Mouse (Mus musculus): Measurements from ENCODE around the gene Cct5. TPM values are rescaled to one million over a fixed set of nuclear protein-coding genes. Genes with fewer than 3 reads are reported as not detected.

Cct5 gene
- total and polyA plus RNA-seq, 3 experiments = 858 to 1,445 (median 883) TPM

DNA sequence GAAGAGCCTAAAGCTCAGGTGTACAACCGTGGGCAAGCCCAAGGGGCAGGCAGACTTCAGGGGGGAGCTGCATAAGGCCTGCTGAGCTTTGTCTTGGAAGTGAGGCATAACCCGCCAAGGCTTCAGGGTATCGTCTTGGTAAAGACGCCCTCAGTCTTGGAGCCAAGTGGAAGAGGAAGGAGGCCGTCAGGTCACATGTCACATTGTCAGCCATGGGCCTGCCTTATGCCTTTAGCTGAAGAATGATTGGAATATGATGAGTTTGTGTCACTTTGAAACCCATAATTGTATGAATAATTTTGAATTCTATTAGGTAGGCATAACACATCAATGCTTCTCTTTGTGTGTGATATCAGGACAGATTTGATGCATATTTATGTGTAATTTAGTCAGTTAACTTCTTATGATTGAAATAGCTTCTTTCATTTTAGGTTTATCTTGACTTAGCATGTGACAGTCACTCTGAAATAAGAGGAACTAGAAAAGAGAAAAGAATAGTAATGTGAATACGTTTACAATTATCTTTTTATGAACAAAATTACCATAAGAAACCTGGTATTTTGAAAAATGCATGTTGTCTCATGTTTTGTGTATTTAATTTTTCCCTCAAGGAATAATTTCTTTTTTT lies 12.3 kb upstream of the Cct5 start:
- DNase-seq (ENCODE audit: extremely low read depth) = no peak
- dilution Hi-C loops (cut with MboI; ENCODE audit: extremely low pct_ligation_motif_present, extremely low pct_unique_long_range_greater_than_20kb, low sequenced_read_pairs) = no loop called here
- no peak overlapping the region for H3K27ac ChIP-seq (ENCODE audit: insufficient read depth, low read depth)
- no peaks in the 10 kb centered on the region for H3K27me3 ChIP-seq (replicated peaks)
- in situ Hi-C loops (cut with MboI; ENCODE audit: low pct_ligation_motif_present, low pct_unique_long_range_greater_than_20kb, low sequenced_read_pairs) = no loop called here
- peaks cover 57 to 81% of the 10 kb centered on the region in 2 experiments for H3K36me3 ChIP-seq (replicated peaks in 1 of 2; ENCODE audit: control insufficient read depth in 1 of 2, insufficient read depth in 1 of 2, low read length in 1 of 2)
- no peak overlapping the region for H3K4me2 ChIP-seq (ENCODE audit: insufficient read depth, low read depth, poor library complexity, severe bottlenecking)
- TF ChIP-seq KAT2A (IDR thresholded peaks at IDR 0.05; ENCODE audit: insufficient replicate concordance, low read length) (no peak), MYC (IDR thresholded peaks at IDR 0.05; ENCODE audit: low read depth, low read length) (no peak), ZC3H11A (IDR thresholded peaks at IDR 0.05; ENCODE audit: low read depth, low read length) (no peak), MEF2A (IDR thresholded peaks at IDR 0.05; ENCODE audit: borderline replicate concordance, low read depth, low read length) (no peak), MXI1 (IDR thresholded peaks at IDR 0.05; ENCODE audit: low read depth, low read length) (no peak), SIN3A (IDR thresholded peaks at IDR 0.05; ENCODE audit: low read length) (no peak), ZMIZ1 (IDR thresholded peaks at IDR 0.05; ENCODE audit: low read depth, low read length) (no peak), NELFE (IDR thresholded peaks at IDR 0.05; ENCODE audit: low read depth, low read length) (no peak), RCOR1 (conservative IDR thresholded peaks at IDR 0.05; ENCODE audit: low read depth, low read length) (no peak), CTCF (conservative IDR thresholded peaks at IDR 0.05 in 1 of 2, IDR thresholded peaks at IDR 0.05 in 1 of 2; ENCODE audit: low read depth in 2 of 2, low read length in 2 of 2) (no peak), UBTF (IDR thresholded peaks at IDR 0.05; ENCODE audit: low read depth, low read length) (no peak), CHD1 (IDR thresholded peaks at IDR 0.05; ENCODE audit: low read depth, low read length) (no peak), TBP (conservative IDR thresholded peaks at IDR 0.05; ENCODE audit: low read depth, low read length) (no peak), ELF1 (IDR thresholded peaks at IDR 0.05; ENCODE audit: low read depth, low read length) (no peak), ZNF384 (IDR thresholded peaks at IDR 0.05; ENCODE audit: low read depth, low read length) (no peak), ETS1 (conservative IDR thresholded peaks at IDR 0.05; ENCODE audit: low read depth, low read length) (no peak), ZKSCAN1 (IDR thresholded peaks at IDR 0.05; ENCODE audit: borderline replicate concordance, low read depth, low read length) (no peak), POLR2AphosphoS2 (IDR thresholded peaks at IDR 0.05; ENCODE audit: low read depth, low read length) (no peak), EP300 (IDR thresholded peaks at IDR 0.05; ENCODE audit: low read length) (no peak), BHLHE40 (IDR thresholded peaks at IDR 0.05; ENCODE audit: low read depth, low read length) (no peak)
- H3K9me3 ChIP-seq (replicated peaks; ENCODE audit: low read length) = no peaks in the 10 kb centered on the region
- no peaks in the 10 kb centered on the region for H3K79me2 ChIP-seq (replicated peaks; ENCODE audit: control insufficient read depth, extremely low read depth, insufficient read depth, poor library complexity, severe bottlenecking)
- H3K9ac ChIP-seq (ENCODE audit: insufficient read depth, low read depth) = no peak overlapping the region
- no peak overlapping the region for H3K4me3 ChIP-seq (replicated peaks in 1 of 3; ENCODE audit: low read depth in 2 of 3, low read length in 2 of 3, poor library complexity in 1 of 3)
- peaks cover 0 to 10% of the 10 kb centered on the region in 2 experiments; a peak in 2 of 4 replicates for H3K4me1 ChIP-seq (ENCODE audit: control insufficient read depth in 1 of 2, insufficient read depth in 2 of 2)

DNA sequence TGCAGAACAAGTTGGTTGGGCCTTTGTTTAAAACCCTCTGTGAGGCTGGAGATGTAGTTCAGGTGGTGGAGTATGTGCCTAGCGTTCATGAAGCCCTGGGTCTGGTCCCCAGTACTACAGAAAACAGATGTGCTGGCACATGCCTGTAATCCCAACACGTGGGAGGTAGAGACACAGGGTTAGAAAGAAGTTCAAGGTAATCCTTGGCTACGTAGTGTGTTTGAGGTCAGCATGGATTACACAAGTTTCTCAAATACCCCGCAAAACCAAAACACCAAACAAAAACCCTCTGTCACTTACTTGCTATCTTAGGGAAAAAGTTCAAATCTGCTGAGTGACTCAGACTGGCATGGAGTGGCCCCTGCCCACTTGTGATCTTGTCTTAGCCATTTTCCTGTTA lies 10.4 kb upstream of the Cct5 start:
- DNase-seq (ENCODE audit: extremely low read depth) = no peak
- H3K4me2 ChIP-seq (ENCODE audit: insufficient read depth, low read depth, poor library complexity, severe bottlenecking) = no peak overlapping the region
- peaks cover 0 to 8% of the 10 kb centered on the region in 2 experiments; a peak in 2 of 4 replicates for H3K4me1 ChIP-seq (ENCODE audit: control insufficient read depth in 1 of 2, insufficient read depth in 2 of 2)
- in situ Hi-C loops (cut with MboI; ENCODE audit: low pct_ligation_motif_present, low pct_unique_long_range_greater_than_20kb, low sequenced_read_pairs) = no loop called here
- H3K27me3 ChIP-seq (replicated peaks) = no peaks in the 10 kb centered on the region
- H3K79me2 ChIP-seq (replicated peaks; ENCODE audit: control insufficient read depth, extremely low read depth, insufficient read depth, poor library complexity, severe bottlenecking) = no peaks in the 10 kb centered on the region
- H3K27ac ChIP-seq (ENCODE audit: insufficient read depth, low read depth) = no peak overlapping the region
- no peak overlapping the region for H3K4me3 ChIP-seq (replicated peaks in 1 of 3; ENCODE audit: low read depth in 2 of 3, low read length in 2 of 3, poor library complexity in 1 of 3)
- TF ChIP-seq CHD2 (IDR thresholded peaks at IDR 0.05; ENCODE audit: low read length) = no peak
- no peak for TF ChIP-seq MXI1 (IDR thresholded peaks at IDR 0.05; ENCODE audit: low read depth, low read length)
- TF ChIP-seq RAD21 (IDR thresholded peaks at IDR 0.05; ENCODE audit: low read depth, low read length) = no peak
- no peak for TF ChIP-seq ZKSCAN1 (IDR thresholded peaks at IDR 0.05; ENCODE audit: borderline replicate concordance, low read depth, low read length)
- no peak for TF ChIP-seq MEF2A (IDR thresholded peaks at IDR 0.05; ENCODE audit: borderline replicate concordance, low read depth, low read length)
- no peak for TF ChIP-seq JUND (conservative IDR thresholded peaks at IDR 0.05; ENCODE audit: low read depth, low read length)
- TF ChIP-seq USF2 (conservative IDR thresholded peaks at IDR 0.05; ENCODE audit: low read depth, low read length) = no peak
- TF ChIP-seq ZNF384 (IDR thresholded peaks at IDR 0.05; ENCODE audit: low read depth, low read length) = no peak
- TF ChIP-seq TCF12 (IDR thresholded peaks at IDR 0.05; ENCODE audit: low read depth, low read length) = no peak
- no peak for TF ChIP-seq GABPA (IDR thresholded peaks at IDR 0.05; ENCODE audit: insufficient replicate concordance, low read depth, low read length)
- no peak for TF ChIP-seq ZC3H11A (IDR thresholded peaks at IDR 0.05; ENCODE audit: low read depth, low read length)
- TF ChIP-seq NELFE (IDR thresholded peaks at IDR 0.05; ENCODE audit: low read depth, low read length) = no peak
- TF ChIP-seq POLR2AphosphoS2 (IDR thresholded peaks at IDR 0.05; ENCODE audit: low read depth, low read length) = no peak
- TF ChIP-seq JUN (IDR thresholded peaks at IDR 0.05; ENCODE audit: insufficient read depth, low read depth, low read length) = no peak
- H3K9me3 ChIP-seq (replicated peaks; ENCODE audit: low read length) = no peaks in the 10 kb centered on the region
- dilution Hi-C loops (cut with MboI; ENCODE audit: extremely low pct_ligation_motif_present, extremely low pct_unique_long_range_greater_than_20kb, low sequenced_read_pairs) = no loop called here
- no peak overlapping the region for H3K9ac ChIP-seq (ENCODE audit: insufficient read depth, low read depth)
- peaks cover 42 to 80% of the 10 kb centered on the region in 2 experiments for H3K36me3 ChIP-seq (replicated peaks in 1 of 2; ENCODE audit: control insufficient read depth in 1 of 2, insufficient read depth in 1 of 2, low read length in 1 of 2)

Measured in CH12.LX (cell line).